Mouse (Mus musculus) megakaryocyte, embryonic 14.5 days (primary cell): ENCODE measurements at regions not wholly inside any gene's neighbourhood (a gene's known extent, or its start where the extent isn't known, plus 50 kb on each side); places are given as distances from the start of the nearest gene placed in this dataset.

Experiments used
- FLI1 ChIP-seq: IDR thresholded peaks from 2 replicates; pipeline ENCODE4 v1.6.1; 2012; ENCODE audit warnings: low read length, inconsistent platforms, mixed read lengths
- GATA1 ChIP-seq: IDR thresholded peaks from 3 replicates; pipeline ENCODE4 v1.6.1; 2012; ENCODE audit warnings: mixed read lengths, low read length, inconsistent platforms, borderline replicate concordance

DNA sequence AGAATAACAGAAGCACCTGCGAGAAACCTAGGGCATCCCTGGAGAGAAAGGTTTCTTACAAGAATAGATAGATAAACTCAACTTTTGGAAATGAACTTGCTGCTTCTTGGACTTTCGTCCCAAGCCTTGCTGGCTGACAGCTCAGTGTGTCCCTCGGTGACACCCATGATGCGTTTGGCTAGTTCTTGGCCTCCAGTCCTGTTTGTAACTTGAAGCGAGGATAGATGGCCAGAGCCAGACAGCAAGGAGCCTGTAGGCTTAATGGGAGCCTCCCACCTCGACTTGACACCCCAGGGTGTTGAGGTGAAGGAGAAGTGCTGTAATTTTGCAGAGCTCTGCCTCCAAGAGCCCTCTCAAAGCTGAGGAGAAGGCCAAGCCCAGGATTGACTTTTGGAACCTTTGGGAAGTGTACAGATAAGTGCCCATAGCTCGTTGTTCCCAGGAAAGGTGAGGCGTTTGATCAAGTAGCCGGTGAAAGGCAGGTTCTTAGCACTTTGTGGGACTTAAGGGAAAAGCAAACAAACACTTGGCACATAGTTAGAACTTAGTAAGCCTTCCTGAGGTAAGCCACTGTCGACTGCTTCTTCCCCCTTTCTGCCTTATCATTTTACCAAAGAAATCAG, 148.3 kb downstream of the Sox9 start:
- TF ChIP-seq GATA1, result no peak
- TF ChIP-seq FLI1, result no peak
